Mouse (Mus musculus) liver, embryonic 15.5 days (tissue): ENCODE measurements around the gene Ngef. TPM values are rescaled to one million over a fixed set of nuclear protein-coding genes. Genes with fewer than 3 reads are reported as not detected.

Experiments
- ATAC-seq: fragments of 200-750 bp; cut with Nextera tagmentation; 2 replicates; pipeline ENCODE4 v1.8.0; 2017; ENCODE audit warnings: moderate number of reproducible peaks, mild to moderate bottlenecking, moderate library complexity; ENCODE audit not compliant: insufficient read depth
- H3K27ac ChIP-seq: fragments of 300-500 bp; sonication (generic); replicated peaks from 2 replicates; pipeline ENCODE4 v1.5.1; 2015; ENCODE audit warnings: mild to moderate bottlenecking, inconsistent platforms
- H3K27me3 ChIP-seq: fragments of 300-500 bp; sonication (generic); 2 replicates; pipeline ENCODE4 v1.6.1; 2015; ENCODE audit warnings: mild to moderate bottlenecking, inconsistent platforms
- H3K36me3 ChIP-seq: fragments of 300-500 bp; sonication (generic); replicated peaks from 2 replicates; pipeline ENCODE4 v1.6.1; 2015; ENCODE audit warnings: moderate library complexity, mild to moderate bottlenecking, inconsistent platforms
- H3K4me1 ChIP-seq: fragments of 300-500 bp; sonication (generic); replicated peaks from 2 replicates; pipeline ENCODE4 v1.6.1; 2015; ENCODE audit warnings: inconsistent platforms
- H3K4me2 ChIP-seq: fragments of 300-500 bp; sonication (generic); 2 replicates; pipeline ENCODE4 v1.6.1; 2015; ENCODE audit warnings: moderate library complexity, mild to moderate bottlenecking, inconsistent platforms
- H3K4me3 ChIP-seq: fragments of 300-500 bp; sonication (generic); replicated peaks from 2 replicates; pipeline ENCODE4 v1.5.1; 2015; ENCODE audit warnings: mild to moderate bottlenecking, inconsistent platforms
- H3K9ac ChIP-seq: fragments of 300-500 bp; sonication (generic); 2 replicates; pipeline ENCODE4 v1.6.1; 2015; ENCODE audit warnings: moderate library complexity, mild to moderate bottlenecking, inconsistent platforms
- H3K9me3 ChIP-seq: fragments of 300-500 bp; sonication (generic); replicated peaks from 2 replicates; pipeline ENCODE4 v1.6.1; 2016; ENCODE audit warnings: inconsistent platforms
- WGBS: fragments of 180-500 bp; shearing (Covaris S2); methylation state at CpG from one replicate; pipeline ENCODE4 v1.1.7; 2015; ENCODE audit warnings: mixed read lengths; ENCODE audit not compliant: insufficient replicate concordance; 5-methylcytosine and 5-hydroxymethylcytosine counted together
- polyA plus RNA-seq: library from polyadenylated mRNA; unstranded; fragments of >200 nt; fragmentation: Nextera tagmentation; extraction: Ambion mirVana; gene quantifications from 2 replicates; pipeline ENCODE4 v1.2.1, GENCODE M21; 2015

The Ngef gene
- polyA plus RNA-seq, result 6.6 and 9.1 TPM in 2 replicates

- ATAC-seq, result peak; percentile 91
- H3K4me1 ChIP-seq, result 0 out of 2 replicates have a peak, but pooled peaks cover 4% of the 10 kb centered on the region
- peak within 1 kb of the TSS; percentile 46 for H3K4me2 ChIP-seq
- H3K27me3 ChIP-seq, result no peaks in the 10 kb centered on the region
- H3K27ac ChIP-seq, result peak within 1 kb of the TSS; percentile 73
- 49% methylated on average over 6 of the region's 6 CpGs for WGBS
- no peaks in the 10 kb centered on the region for H3K36me3 ChIP-seq
- no peaks in the 10 kb centered on the region for H3K9me3 ChIP-seq
- peak within 1 kb of the TSS; percentile 41 for H3K4me3 ChIP-seq
- H3K9ac ChIP-seq, result no peak within 1 kb of the TSS
These were observed at the start of gene Ngef for GRCm38 (mm10) chr1:87573800-87574215. Ngef (minus strand) TSS chr1:87573870.

- no peaks in the 10 kb centered on the region for H3K36me3 ChIP-seq
- H3K4me2 ChIP-seq, result peak overlapping the region; percentile 73
- peak overlapping the region; percentile 61 for H3K4me3 ChIP-seq
- H3K27me3 ChIP-seq, result no peaks in the 10 kb centered on the region
- ATAC-seq, result no peak
- H3K27ac ChIP-seq, result peak overlapping the region; percentile 81
- no peaks in the 10 kb centered on the region for H3K9me3 ChIP-seq
- 36% methylated on average over 3 of the region's 3 CpGs for WGBS
- H3K4me1 ChIP-seq, result peaks cover 71% of the 10 kb centered on the region
- peak overlapping the region; percentile 12; the same call in 1 of the 2 replicates for H3K9ac ChIP-seq
These were observed 48.2 kb upstream of the Ngef start for GRCm38 (mm10) chr1:87621858-87622279.

GRCm38 (mm10) chr1:87621146-87621857 lies 47.6 kb upstream of the Ngef start:
- Histone ChIP-seq H3K27ac (peak overlapping the region; percentile 81), H3K36me3 (no peaks in the 10 kb centered on the region), H3K9me3 (no peaks in the 10 kb centered on the region), H3K4me1 (peaks cover 65% of the 10 kb centered on the region), H3K4me3 (peak overlapping the region; percentile 61), H3K9ac (peak overlapping the region; percentile 63), H3K4me2 (peak overlapping the region; percentile 73), H3K27me3 (no peaks in the 10 kb centered on the region)
- peak; percentile 9; the same call in 1 of the 2 replicates for ATAC-seq
- WGBS, result 22% methylated on average over 9 of the region's 9 CpGs

GRCm38 (mm10) chr1:87620693-87621092 lies 47.0 kb upstream of the Ngef start:
- ATAC-seq, result peak; percentile 22; the same call in 1 of the 2 replicates
- WGBS, result 13% methylated on average over 6 of the region's 6 CpGs
- peak overlapping the region; percentile 73 for H3K4me2 ChIP-seq
- H3K9ac ChIP-seq, result peak overlapping the region; percentile 63
- H3K27me3 ChIP-seq, result no peaks in the 10 kb centered on the region
- H3K36me3 ChIP-seq, result no peaks in the 10 kb centered on the region
- peak overlapping the region; percentile 81 for H3K27ac ChIP-seq
- H3K4me3 ChIP-seq, result peak overlapping the region; percentile 61
- no peaks in the 10 kb centered on the region for H3K9me3 ChIP-seq
- peaks cover 60% of the 10 kb centered on the region for H3K4me1 ChIP-seq

- Histone ChIP-seq H3K27ac (peak within 1 kb of the TSS; percentile 81), H3K4me2 (peak within 1 kb of the TSS; percentile 73), H3K36me3 (no peaks in the 10 kb centered on the region), H3K4me3 (peak within 1 kb of the TSS; percentile 61), H3K27me3 (no peaks in the 10 kb centered on the region), H3K4me1 (peaks cover 57% of the 10 kb centered on the region), H3K9ac (peak within 1 kb of the TSS; percentile 63), H3K9me3 (no peaks in the 10 kb centered on the region)
- 20% methylated on average over 12 of the region's 12 CpGs for WGBS
- peak; percentile 54 for ATAC-seq
These were observed 46.6 kb upstream of the Ngef start, which contains the start of gene Inpp5d for GRCm38 (mm10) chr1:87620211-87620668. Inpp5d (plus strand) TSS chr1:87620312.

GRCm38 (mm10) chr1:87614576-87615295 lies 41.1 kb upstream of the Ngef start:
- ATAC-seq, result no peak
- Histone ChIP-seq H3K4me2 (no peak overlapping the region), H3K9me3 (no peaks in the 10 kb centered on the region), H3K36me3 (no peaks in the 10 kb centered on the region), H3K4me3 (no peak overlapping the region), H3K4me1 (peaks cover 4% of the 10 kb centered on the region), H3K9ac (no peak overlapping the region), H3K27me3 (no peaks in the 10 kb centered on the region), H3K27ac (no peak overlapping the region)
- WGBS, result 63% methylated on average over 2 of the region's 2 CpGs

- Histone ChIP-seq H3K36me3 (no peaks in the 10 kb centered on the region), H3K4me3 (no peak overlapping the region), H3K4me1 (peaks cover 14% of the 10 kb centered on the region; the same call in 1 of the 2 replicates), H3K27me3 (peaks cover 18% of the 10 kb centered on the region; the same call in 1 of the 2 replicates), H3K9me3 (no peaks in the 10 kb centered on the region), H3K4me2 (no peak overlapping the region), H3K9ac (no peak overlapping the region), H3K27ac (no peak overlapping the region)
- peak; percentile 67 for ATAC-seq
- WGBS, result 29% methylated on average over 7 of the region's 7 CpGs
These were observed 34.9 kb upstream of the Ngef start for GRCm38 (mm10) chr1:87608416-87609046.

- H3K27me3 ChIP-seq, result peaks cover 18% of the 10 kb centered on the region; the same call in 1 of the 2 replicates
- no peak overlapping the region for H3K27ac ChIP-seq
- H3K9ac ChIP-seq, result no peak overlapping the region
- H3K4me2 ChIP-seq, result no peak overlapping the region
- H3K4me3 ChIP-seq, result no peak overlapping the region
- 45% methylated on average over 21 of the region's 21 CpGs for WGBS
- H3K9me3 ChIP-seq, result no peaks in the 10 kb centered on the region
- H3K36me3 ChIP-seq, result no peaks in the 10 kb centered on the region
- ATAC-seq, result no peak
- H3K4me1 ChIP-seq, result peaks cover 14% of the 10 kb centered on the region; the same call in 1 of the 2 replicates
These were observed 33.9 kb upstream of the Ngef start for GRCm38 (mm10) chr1:87607385-87608091.

GRCm38 (mm10) chr1:87605296-87605695 lies 31.6 kb upstream of the Ngef start:
- H3K36me3 ChIP-seq, result no peaks in the 10 kb centered on the region
- 53% methylated on average over 2 of the region's 2 CpGs for WGBS
- ATAC-seq, result no peak
- H3K27ac ChIP-seq, result no peak overlapping the region
- H3K4me2 ChIP-seq, result no peak overlapping the region
- peaks cover 18% of the 10 kb centered on the region; the same call in 1 of the 2 replicates for H3K27me3 ChIP-seq
- H3K9me3 ChIP-seq, result no peaks in the 10 kb centered on the region
- H3K4me3 ChIP-seq, result no peak overlapping the region
- peaks cover 14% of the 10 kb centered on the region; the same call in 1 of the 2 replicates for H3K4me1 ChIP-seq
- no peak overlapping the region for H3K9ac ChIP-seq

- H3K4me3 ChIP-seq, result no peak overlapping the region
- no peak for ATAC-seq
- no peak overlapping the region for H3K9ac ChIP-seq
- no peak overlapping the region for H3K4me2 ChIP-seq
- H3K27me3 ChIP-seq, result peaks cover 18% of the 10 kb centered on the region; the same call in 1 of the 2 replicates
- no peaks in the 10 kb centered on the region for H3K9me3 ChIP-seq
- no peak overlapping the region for H3K27ac ChIP-seq
- WGBS, result 70% methylated on average over 5 of the region's 5 CpGs
- no peaks in the 10 kb centered on the region for H3K36me3 ChIP-seq
- H3K4me1 ChIP-seq, result peaks cover 12% of the 10 kb centered on the region; the same call in 1 of the 2 replicates
These were observed 29.7 kb upstream of the Ngef start for GRCm38 (mm10) chr1:87603389-87603788.
